Mouse (Mus musculus) CH12.LX (cell line): ENCODE data around the gene Col18a1.

ENCODE experiments used
- CTCF ChIP-seq, 2 experiments: IDR thresholded peaks in 1 of 2; conservative IDR thresholded peaks in 1 of 2; 2 replicates each; pipeline ENCODE4 v1.5.1; 2011 to 2012; ENCODE audit warnings: low read depth in 2 of 2, low read length in 2 of 2, improper control_type of control experiment in 1 of 2, inconsistent platforms in 1 of 2, mild to moderate bottlenecking in 1 of 2, moderate library complexity in 1 of 2
- EP300 ChIP-seq: IDR thresholded peaks from 2 replicates; pipeline ENCODE4 v1.6.1; 2011; ENCODE audit warnings: low read length, improper control_type of control experiment
- RAD21 ChIP-seq: IDR thresholded peaks from 2 replicates; pipeline ENCODE4 v1.6.1; 2011; ENCODE audit warnings: low read depth, mild to moderate bottlenecking, low read length, improper control_type of control experiment, moderate library complexity
- SIN3A ChIP-seq: IDR thresholded peaks from 2 replicates; pipeline ENCODE4 v1.6.1; 2012; ENCODE audit warnings: low read length, improper control_type of control experiment, inconsistent platforms
- ZC3H11A ChIP-seq: IDR thresholded peaks from 2 replicates; pipeline ENCODE4 v1.6.1; 2012; ENCODE audit warnings: low read depth, mild to moderate bottlenecking, inconsistent platforms, low read length, improper control_type of control experiment

- TF ChIP-seq RAD21 (no peak), CTCF (conservative IDR thresholded peaks at IDR 0.05 in 1 of 2, IDR thresholded peaks at IDR 0.05 in 1 of 2; ENCODE audit: low read depth in 2 of 2, low read length in 2 of 2) (no peak), ZC3H11A (no peak), EP300 (no peak), SIN3A (no peak)
Observed at GRCm38 (mm10) chr10:77116537-77117455, 49.6 kb downstream of the Col18a1 start.
